Mouse (Mus musculus) small intestine, adult 2 months (tissue): Measurements from ENCODE around the gene Thsd7a.

ENCODE experiments used
- CTCF ChIP-seq: fragments of 200-500 bp; IDR thresholded peaks from 2 replicates; pipeline ENCODE4 v1.5.1; 2012; ENCODE audit warnings: low read depth, mild to moderate bottlenecking, control low read depth, inconsistent platforms, low read length, moderate library complexity, mixed read lengths; ENCODE audit not compliant: insufficient replicate concordance, insufficient read length; ENCODE audit errors: extremely low read depth
- POLR2A ChIP-seq: fragments of 200-500 bp; IDR thresholded peaks from 2 replicates; pipeline ENCODE4 v1.6.1; 2012; ENCODE audit warnings: low read depth, mild to moderate bottlenecking, control low read depth, inconsistent platforms, low read length, moderate library complexity

GRCm38 (mm10) chr6:12786378-12786982, 37.3 kb upstream of the Thsd7a start:
- TF ChIP-seq POLR2A (no peak), CTCF (no peak)
